9 mouse cellular contexts compared by ENCODE assay signal in the genomic region with DNA sequence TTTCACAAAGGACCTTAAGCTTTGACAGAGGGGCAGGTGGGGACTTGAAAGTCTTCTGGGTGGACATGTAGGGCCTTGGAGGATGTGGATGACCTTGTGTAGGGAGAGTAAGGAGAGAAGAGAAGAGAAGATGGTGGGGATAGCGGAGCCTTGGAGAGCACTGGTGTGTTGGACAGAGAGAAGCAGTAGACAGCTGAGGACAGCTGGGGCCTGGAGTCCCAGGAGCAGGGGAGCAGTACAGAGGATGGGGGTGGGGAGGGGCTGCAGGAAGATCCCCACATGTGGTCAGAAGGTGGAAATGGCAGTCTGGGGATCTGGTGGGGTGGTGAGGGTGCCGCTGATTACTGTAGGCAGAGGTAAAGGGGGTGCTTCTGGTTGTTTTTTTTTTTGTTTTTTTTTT. TPM values are rescaled to one million over a fixed set of nuclear protein-coding genes. Genes with fewer than 3 reads are reported as not detected.
A peak's percentile ranks its signal among the peaks of the same experiment; 100 is the strongest.
DNase-seq lines count a peak whose midpoint lies in the region; ATAC-seq lines count a peak whose summit lies in the region.
"Had no signal": no experiment of that assay in that cellular context is flagged by ENCODE, and none has a peak within 500 bp of the region (broad histone marks: within the 10 kb centered on the region; RNA-seq: fewer than 3 reads in every experiment).

No protein-coding gene starts in this region.

- H3K27ac ChIP-seq in forebrain, embryonic 10.5 days, result peak overlapping the region; percentile 66
- no peak overlapping the region for H3K27ac ChIP-seq in forebrain, embryonic 16.5 days (ENCODE audit: low read length)
- H3K27ac ChIP-seq in neural tube, embryonic 11.5 days (ENCODE audit: low read depth, low read length), result peak overlapping the region; percentile 44; the same call in 1 of the 2 replicates

- no peak for DNase-seq in forebrain, embryonic 10.5 days (ENCODE audit: extremely low spot score, low spot score)
- no peak for DNase-seq in neural tube, embryonic 11.5 days (ENCODE audit: low spot score)
- no peak for DNase-seq in neural tube, embryonic 10.5 days (ENCODE audit: extremely low spot score, low spot score)
- DNase-seq in lung, postnatal 10 days, result peak; percentile 53
- no peak for DNase-seq in layer of hippocampus, adult 18-20 months (ENCODE audit: low spot score in 2 of 2)
- DNase-seq in right cerebral cortex, postnatal 10 days (ENCODE audit: low spot score in 2 of 2), result no peak
- DNase-seq in urinary bladder, postnatal 36 days (ENCODE audit: low spot score in 2 of 2), result no peak
- DNase-seq: thymus, adult 2 months had no signal

- WGBS in forebrain, embryonic 10.5 days, result 65% methylated on average over 2 of the region's 2 CpGs
- WGBS in forebrain, embryonic 16.5 days, result 95% methylated on average over 2 of the region's 2 CpGs
- whole genome bisulfite sequencing in neural tube, embryonic 11.5 days, result 60% methylated on average over 2 of the region's 2 CpGs

- ATAC-seq in forebrain, embryonic 16.5 days, result no peak
- ATAC-seq in neural tube, embryonic 11.5 days (ENCODE audit: insufficient read depth, low FRiP score, low TSS enrichment), result no peak

- no peaks in the 10 kb centered on the region; the same call in 1 of the 2 replicates for H3K36me3 ChIP-seq in forebrain, embryonic 10.5 days (replicated peaks)
- H3K36me3 ChIP-seq in forebrain, embryonic 16.5 days (ENCODE audit: control insufficient read depth, insufficient read depth), result no peaks in the 10 kb centered on the region
- no peaks in the 10 kb centered on the region for H3K36me3 ChIP-seq in neural tube, embryonic 11.5 days (ENCODE audit: control insufficient read depth, insufficient read depth, low read length)

- no peak overlapping the region; the same call in 1 of the 2 replicates for H3K4me2 ChIP-seq in forebrain, embryonic 16.5 days (ENCODE audit: low read length)
- H3K4me2 ChIP-seq in neural tube, embryonic 11.5 days (ENCODE audit: low read depth), result peak overlapping the region; percentile 0; the same call in 1 of the 2 replicates

- H3K27me3 ChIP-seq in forebrain, embryonic 10.5 days (ENCODE audit: poor library complexity, severe bottlenecking), result peaks cover 21% of the 10 kb centered on the region
- H3K27me3 ChIP-seq in forebrain, embryonic 16.5 days (replicated peaks; ENCODE audit: control insufficient read depth, insufficient read depth, low read length), result no peaks in the 10 kb centered on the region
- H3K27me3 ChIP-seq in neural tube, embryonic 11.5 days (ENCODE audit: control insufficient read depth, insufficient read depth, low read length), result no peaks in the 10 kb centered on the region

- no peaks in the 10 kb centered on the region for H3K9me3 ChIP-seq in forebrain, embryonic 10.5 days
- H3K9me3 ChIP-seq in forebrain, embryonic 16.5 days (ENCODE audit: control insufficient read depth, low read length), result no peaks in the 10 kb centered on the region
- H3K9me3 ChIP-seq in neural tube, embryonic 11.5 days (ENCODE audit: control insufficient read depth, low read length), result no peaks in the 10 kb centered on the region

- 0 out of 2 replicates have a peak overlapping the region, but pooled peaks have one; percentile 11 for H3K4me3 ChIP-seq in forebrain, embryonic 10.5 days
- H3K4me3 ChIP-seq in forebrain, embryonic 16.5 days (replicated peaks; ENCODE audit: low read length), result no peak overlapping the region
- no peak overlapping the region for H3K4me3 ChIP-seq in neural tube, embryonic 11.5 days (ENCODE audit: low read depth, low read length)

- H3K9ac ChIP-seq in forebrain, embryonic 16.5 days (replicated peaks; ENCODE audit: low read depth, low read length), result no peak overlapping the region
- H3K9ac ChIP-seq in neural tube, embryonic 11.5 days (ENCODE audit: low read length), result peak overlapping the region; percentile 29; the same call in 1 of the 2 replicates

- H3K4me1 ChIP-seq in forebrain, embryonic 10.5 days, result peaks cover 69% of the 10 kb centered on the region
- H3K4me1 ChIP-seq in forebrain, embryonic 16.5 days (replicated peaks; ENCODE audit: control insufficient read depth, insufficient read depth, low read length), result peaks cover 51% of the 10 kb centered on the region
- peaks cover 47% of the 10 kb centered on the region for H3K4me1 ChIP-seq in neural tube, embryonic 11.5 days (ENCODE audit: control insufficient read depth, insufficient read depth, low read length)

RNA-seq across cellular contexts. Expression of a gene that starts 4.8 kb away (rescaled TPM):
- polyA plus RNA-seq in forebrain, embryonic 10.5 days (2016; fragmentation: Nextera tagmentation; extraction: Ambion mirVana), result 9.3 and 11.9 TPM in 2 replicates
- 16.3 and 18.1 TPM in 2 replicates for polyA plus RNA-seq in forebrain, embryonic 16.5 days (2015; fragmentation: Nextera tagmentation; extraction: Ambion mirVana)
- 5.0 and 5.3 TPM in 2 replicates for polyA plus RNA-seq in neural tube, embryonic 11.5 days (2014; fragmentation: Nextera tagmentation; extraction: Ambion mirVana)
- total RNA-seq in layer of hippocampus, adult 18-20 months (2021), result 100 to 1,000 TPM; 143 to 168 TPM

RNA-seq across cellular contexts. Expression of a gene that starts 56.5 kb away (rescaled TPM):
- 762 and 795 TPM in 2 replicates for polyA plus RNA-seq in forebrain, embryonic 10.5 days (2016; fragmentation: Nextera tagmentation; extraction: Ambion mirVana)
- 503 and 525 TPM in 2 replicates for polyA plus RNA-seq in forebrain, embryonic 16.5 days (2015; fragmentation: Nextera tagmentation; extraction: Ambion mirVana)
- polyA plus RNA-seq in neural tube, embryonic 11.5 days (2014; fragmentation: Nextera tagmentation; extraction: Ambion mirVana), result 687 and 719 TPM in 2 replicates
- 100 to 1,000 TPM; 288 to 291 TPM for total RNA-seq in layer of hippocampus, adult 18-20 months (2021)
